Mouse (Mus musculus) ovary, postnatal 14 days (tissue): ENCODE data around the gene Ric3.

ENCODE experiments used
- DNase-seq: peaks from one replicate; pipeline ENCODE4 v3.0.0; 2022; ENCODE audit warnings: low spot score

The Ric3 gene

DNA sequence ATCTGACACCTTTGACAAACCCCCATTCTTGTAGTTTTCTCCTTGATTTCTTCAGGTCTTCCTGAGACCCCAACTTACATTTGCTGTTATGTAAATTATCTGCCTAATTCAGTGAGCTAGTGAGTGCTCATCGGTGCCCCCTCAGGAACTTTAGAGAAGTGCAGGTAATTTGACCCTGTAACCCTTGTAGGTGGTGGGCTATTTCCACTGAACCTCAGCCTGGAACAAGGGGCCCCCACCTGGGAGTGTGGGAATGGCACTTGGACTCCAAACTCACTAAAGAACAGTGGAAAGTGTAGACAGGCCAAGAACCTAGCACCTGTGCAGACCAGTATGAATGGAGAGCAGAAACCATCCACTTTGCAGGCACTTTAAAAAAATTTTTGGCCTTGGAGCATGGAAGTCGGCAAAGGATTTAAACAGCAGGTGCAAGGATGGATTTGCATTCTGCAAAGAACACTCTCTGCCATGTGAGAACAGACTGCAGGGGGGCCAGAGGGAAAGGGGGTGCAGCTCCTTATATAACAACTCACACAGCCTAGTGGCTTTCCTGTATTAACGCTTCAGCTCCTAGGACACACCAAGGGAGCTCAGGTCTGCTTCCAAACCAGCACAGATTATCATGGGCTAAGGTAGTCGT, 82.7 kb downstream of the Ric3 start:
- no peak for DNase-seq

- no peak for DNase-seq
These were observed 87.0 kb downstream of the Ric3 start for GRCm38 (mm10) chr7:108996156-108996555.

DNA sequence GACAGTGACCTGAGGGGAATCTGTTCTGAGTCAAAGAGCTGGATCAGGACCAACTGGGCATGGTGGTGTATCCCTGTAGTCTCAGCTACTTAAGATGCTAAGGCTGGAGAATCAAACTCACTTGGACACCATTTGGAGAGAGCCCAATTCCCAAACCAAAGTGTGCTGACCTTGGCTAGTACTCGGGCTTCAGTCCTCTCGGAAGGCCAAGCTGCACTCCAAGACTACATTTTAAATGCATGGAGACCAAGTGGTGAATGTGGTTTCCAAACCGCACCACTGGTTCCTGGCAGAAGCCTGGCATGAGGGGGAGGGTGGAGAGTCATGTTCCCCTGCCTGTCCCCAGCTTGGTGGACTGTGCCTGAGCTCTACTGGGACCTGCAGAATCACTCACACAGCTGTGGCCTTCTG, 89.2 kb downstream of the Ric3 start:
- no peak for DNase-seq

DNA sequence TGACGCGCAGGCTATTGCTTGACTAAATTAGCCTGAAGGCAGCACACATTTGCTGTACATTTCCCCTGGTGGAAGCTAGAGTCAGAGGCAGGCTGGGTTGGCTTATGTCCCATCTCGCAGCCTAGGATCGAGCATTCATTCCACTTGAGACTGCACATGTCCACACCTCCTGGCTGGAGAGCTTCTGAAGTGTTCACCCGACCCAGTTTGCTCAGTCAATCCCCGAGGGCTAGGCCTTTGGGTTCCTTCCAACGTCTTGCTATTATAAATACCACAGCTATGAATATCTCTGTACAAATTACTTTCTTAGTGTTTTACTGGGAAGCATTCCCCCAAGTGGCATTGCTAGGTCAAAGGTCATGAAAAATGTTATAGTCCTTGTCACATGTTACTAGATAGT, 89.9 kb downstream of the Ric3 start:
- DNase-seq: no peak

GRCm38 (mm10) chr7:108991207-108991606, 91.9 kb downstream of the Ric3 start:
- no peak for DNase-seq

DNA sequence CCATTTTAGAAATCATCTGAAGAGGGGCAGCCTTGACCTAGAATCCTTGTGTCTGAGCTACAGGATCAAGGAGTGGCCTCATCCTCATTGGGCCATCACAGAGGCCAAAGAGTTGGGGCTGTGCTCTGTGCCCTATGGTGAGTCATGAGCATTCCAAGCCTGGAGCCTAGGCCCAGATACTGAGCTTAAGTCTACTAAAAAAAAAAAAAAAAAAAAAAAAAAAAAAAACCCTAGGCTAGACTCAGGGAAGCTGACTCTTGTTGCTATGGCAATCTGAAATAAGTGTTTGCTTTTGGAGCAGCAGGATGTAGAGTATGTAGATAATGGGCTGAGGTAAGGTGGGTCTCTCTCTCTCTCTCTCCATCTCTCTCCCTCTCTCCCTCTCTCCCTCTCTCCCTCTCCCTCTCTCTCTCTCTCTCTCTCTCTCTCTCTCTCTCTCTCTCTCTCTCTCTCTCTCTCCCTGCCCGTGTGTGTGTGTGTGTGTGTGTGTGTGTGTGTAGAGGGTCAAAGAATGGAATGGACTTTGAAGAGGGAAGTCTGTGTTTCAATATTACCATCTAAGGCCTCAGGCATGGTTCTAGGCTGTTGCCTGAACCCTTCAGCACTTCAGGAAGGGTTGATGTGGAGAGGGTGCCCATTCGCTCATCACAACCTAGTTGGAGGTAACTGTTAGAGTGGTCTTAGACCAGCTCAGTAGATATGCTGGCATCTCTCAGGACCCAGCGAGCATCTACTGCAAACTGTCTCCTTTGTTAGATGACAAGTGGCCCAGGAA, 97.0 kb downstream of the Ric3 start:
- no peak for DNase-seq
